Mouse (Mus musculus): Measurements from ENCODE around the gene Ifna7.

Ifna7 gene

DNA sequence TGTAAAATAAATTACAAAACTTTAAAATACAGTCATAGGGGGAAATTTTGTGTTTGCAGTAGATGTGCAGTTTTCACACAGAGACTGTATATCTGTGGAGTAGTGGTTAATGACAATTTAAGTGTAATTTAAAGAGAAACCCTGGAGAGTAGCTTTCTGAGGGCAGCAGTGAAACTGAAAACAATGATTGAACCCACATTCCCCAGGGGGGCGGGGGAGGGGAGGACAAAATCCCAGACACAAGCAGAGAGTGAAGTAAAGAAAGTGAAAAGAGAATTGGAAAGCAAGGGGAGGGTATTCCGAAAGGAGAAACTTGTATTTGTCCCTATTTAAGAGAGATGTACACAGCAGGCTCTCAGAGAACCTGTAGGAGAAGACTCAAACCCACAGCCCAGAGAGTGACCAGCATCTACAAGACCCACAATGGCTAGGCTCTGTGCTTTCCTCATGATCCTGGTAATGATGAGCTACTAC, 25.4 kb downstream of the Ifna7 start, which contains the start of gene Ifna4:
Gene Ifna4, plus strand, starts transcription at position 424 of the 474 bp plus-strand sequence.
- no peak for DNase-seq

GRCm38 (mm10) chr4:88845334-88845733, 29.3 kb downstream of the Ifna7 start:
- DNase-seq: no peak

- no peak for DNase-seq
Measured at GRCm38 (mm10) chr4:88849698-88850097, 33.7 kb downstream of the Ifna7 start, which contains the start of gene Ifna1. TSS of gene Ifna1 (plus strand) at chr4:88850087.

GRCm38 (mm10) chr4:88851026-88851763, 35.2 kb downstream of the Ifna7 start:
- no peak for DNase-seq

DNA sequence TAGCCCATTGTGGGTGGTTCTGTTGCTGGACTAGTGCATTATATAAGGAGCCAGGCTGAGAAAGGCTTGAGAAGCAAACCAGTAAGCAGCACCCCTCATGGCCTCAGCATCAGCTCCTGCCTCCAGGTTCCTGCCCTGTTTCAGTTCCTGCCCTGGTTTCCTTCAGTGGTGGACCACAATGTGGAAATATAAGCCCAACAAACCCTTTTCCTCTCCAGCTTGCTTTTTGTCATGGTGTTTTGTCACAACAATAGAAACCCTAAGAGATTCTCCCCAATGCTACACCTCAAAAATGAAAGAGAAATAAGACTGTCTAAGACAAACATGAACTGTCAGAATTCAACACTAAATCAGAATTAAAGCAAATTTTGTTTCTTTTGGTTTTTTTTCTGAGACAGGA, 43.2 kb downstream of the Ifna7 start:
- no peak for DNase-seq

- no peak for DNase-seq
Measured at GRCm38 (mm10) chr4:88863309-88863708, 47.3 kb downstream of the Ifna7 start.

DNA sequence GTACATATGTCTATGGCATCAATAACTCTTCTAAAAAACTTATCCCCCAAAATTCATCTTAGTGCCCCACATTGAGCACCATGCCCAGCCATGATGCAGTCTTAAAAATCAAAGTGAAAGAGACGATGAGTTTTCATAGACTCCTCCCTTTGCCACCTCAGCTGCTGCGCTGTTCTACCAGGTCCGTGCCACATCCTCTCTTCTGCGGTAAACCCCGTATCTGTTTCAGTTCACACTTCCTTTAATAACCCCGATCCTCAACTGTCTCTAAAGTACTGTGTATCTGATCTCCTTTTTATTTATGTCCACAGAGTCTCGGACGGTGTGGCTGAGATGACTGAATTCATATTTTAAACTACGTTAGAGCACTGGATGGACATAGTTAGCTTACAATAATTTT, 48.6 kb downstream of the Ifna7 start:
- no peak for DNase-seq

- DNase-seq: no peak
Measured at GRCm38 (mm10) chr4:88865011-88865569, 49.1 kb downstream of the Ifna7 start.

Measured in kidney, postnatal 10 days (tissue).